Mouse (Mus musculus): Measurements from ENCODE around the gene Edf1.
A peak's percentile ranks its signal among the peaks of the same experiment; 100 is the strongest.

DNA sequence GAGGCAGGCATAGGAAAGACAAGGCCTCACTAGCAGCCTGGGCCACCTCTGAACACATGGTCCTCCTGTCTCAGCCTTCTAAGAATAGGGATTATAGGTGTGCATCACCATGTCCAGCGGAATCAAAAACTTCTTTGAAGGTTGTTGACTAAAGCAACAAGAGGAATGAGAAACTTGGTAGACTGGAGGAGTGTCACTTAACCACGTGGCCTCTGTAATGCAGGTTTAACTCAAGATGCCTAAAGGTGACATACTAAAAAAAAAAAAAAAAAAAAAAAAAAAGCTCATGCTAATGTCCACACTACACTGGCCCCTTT lies 22.8 kb upstream of the Edf1 start:
- TF ChIP-seq CTCF (conservative IDR thresholded peaks at IDR 0.05 in 1 of 2, IDR thresholded peaks at IDR 0.05 in 1 of 2; ENCODE audit: low read depth in 2 of 2, low read length in 2 of 2) = no peak
- no peak for TF ChIP-seq RAD21 (IDR thresholded peaks at IDR 0.05; ENCODE audit: low read depth, low read length)
- no peak for TF ChIP-seq POLR2A (IDR thresholded peaks at IDR 0.05; ENCODE audit: low read depth, low read length)
- TF ChIP-seq CHD1 (IDR thresholded peaks at IDR 0.05; ENCODE audit: low read depth, low read length) = peak; percentile 10; the same call in 1 of the 2 replicates
- no peak for TF ChIP-seq E2F4 (IDR thresholded peaks at IDR 0.05; ENCODE audit: insufficient replicate concordance, low read depth, low read length)
- TF ChIP-seq NRF1 (IDR thresholded peaks at IDR 0.05; ENCODE audit: low read depth, low read length) = no peak
- TF ChIP-seq MAFK (IDR thresholded peaks at IDR 0.05; ENCODE audit: insufficient replicate concordance, low read length) = no peak
- no peak for TF ChIP-seq KAT2A (IDR thresholded peaks at IDR 0.05; ENCODE audit: insufficient replicate concordance, low read length)
- TF ChIP-seq ETS1 (conservative IDR thresholded peaks at IDR 0.05; ENCODE audit: low read depth, low read length) = no peak
- TF ChIP-seq BHLHE40 (IDR thresholded peaks at IDR 0.05; ENCODE audit: low read depth, low read length) = no peak
- no peak for TF ChIP-seq ZKSCAN1 (IDR thresholded peaks at IDR 0.05; ENCODE audit: borderline replicate concordance, low read depth, low read length)
